Mouse (Mus musculus) CH12.LX (cell line): ENCODE measurements around the gene Gm45785. TPM values are rescaled to one million over a fixed set of nuclear protein-coding genes. Genes with fewer than 3 reads are reported as not detected.

Experiments
- DNase-seq: peaks from one replicate; pipeline ENCODE4 v3.0.0-alpha.2; 2013; ENCODE audit errors: extremely low read depth
- H3K27ac ChIP-seq: 2 replicates; pipeline ENCODE4 v1.5.1; 2012; ENCODE audit warnings: low read depth, mild to moderate bottlenecking, control low read depth, moderate library complexity; ENCODE audit not compliant: insufficient read depth
- H3K27me3 ChIP-seq: replicated peaks from 2 replicates; pipeline ENCODE3; 2012; ENCODE audit warnings: inconsistent platforms
- H3K36me3 ChIP-seq, 2 experiments: replicated peaks in 1 of 2; 2 replicates each; pipeline versions ENCODE3 to v1.6.1; 2012; ENCODE audit warnings: inconsistent platforms in 1 of 2, low read length in 1 of 2, mild to moderate bottlenecking in 1 of 2, mixed read lengths in 1 of 2, moderate library complexity in 1 of 2; ENCODE audit not compliant: control insufficient read depth in 1 of 2, insufficient read depth in 1 of 2
- H3K4me1 ChIP-seq, 2 experiments: 2 replicates each; pipeline ENCODE4 v1.6.1; 2012; ENCODE audit warnings: inconsistent platforms in 1 of 2, moderate library complexity in 1 of 2; ENCODE audit not compliant: insufficient read depth in 2 of 2, control insufficient read depth in 1 of 2
- H3K4me2 ChIP-seq: 2 replicates; pipeline ENCODE4 v1.6.1; 2012; ENCODE audit warnings: low read depth, mild to moderate bottlenecking, control low read depth; ENCODE audit not compliant: poor library complexity, insufficient read depth, severe bottlenecking
- H3K4me3 ChIP-seq, 3 experiments: fragments of 150-350 bp in 1 of 3; sonication (generic) in 1 of 3; replicated peaks in 1 of 3; 2 replicates each; pipeline versions ENCODE3 to v1.5.1; 2011 to 2012; ENCODE audit warnings: low read depth in 2 of 3, low read length in 2 of 3, mild to moderate bottlenecking in 2 of 3, moderate library complexity in 2 of 3, control low read depth in 1 of 3, improper control_type of control experiment in 1 of 3, inconsistent platforms in 1 of 3, mixed read lengths in 1 of 3; ENCODE audit not compliant: poor library complexity in 1 of 3
- H3K79me2 ChIP-seq: replicated peaks from 2 replicates; pipeline ENCODE4 v1.6.1; 2012; ENCODE audit warnings: mild to moderate bottlenecking, moderate library complexity; ENCODE audit not compliant: control insufficient read depth, poor library complexity, insufficient read depth, severe bottlenecking; ENCODE audit errors: extremely low read depth
- H3K9ac ChIP-seq: 2 replicates; pipeline ENCODE4 v1.6.1; 2012; ENCODE audit warnings: low read depth, mild to moderate bottlenecking, control low read depth, moderate library complexity; ENCODE audit not compliant: insufficient read depth
- H3K9me3 ChIP-seq: replicated peaks from 2 replicates; pipeline ENCODE3; 2012; ENCODE audit warnings: low read length, inconsistent platforms, mixed read lengths
- CHD1 ChIP-seq: IDR thresholded peaks from 2 replicates; pipeline ENCODE4 v1.6.1; 2012; ENCODE audit warnings: low read depth, low read length, improper control_type of control experiment, inconsistent platforms
- E2F4 ChIP-seq: IDR thresholded peaks from 2 replicates; pipeline ENCODE4 v1.6.1; 2011; ENCODE audit warnings: low read depth, low read length, improper control_type of control experiment; ENCODE audit not compliant: insufficient replicate concordance
- EP300 ChIP-seq: IDR thresholded peaks from 2 replicates; pipeline ENCODE4 v1.6.1; 2011; ENCODE audit warnings: low read length, improper control_type of control experiment
- GABPA ChIP-seq: IDR thresholded peaks from 2 replicates; pipeline ENCODE4 v1.6.1; 2012; ENCODE audit warnings: low read depth, low read length, improper control_type of control experiment, inconsistent platforms; ENCODE audit not compliant: insufficient replicate concordance
- HCFC1 ChIP-seq: IDR thresholded peaks from 2 replicates; pipeline ENCODE4 v1.6.1; 2012; ENCODE audit warnings: low read depth, mild to moderate bottlenecking, inconsistent platforms, low read length, improper control_type of control experiment
- KAT2A ChIP-seq: IDR thresholded peaks from 2 replicates; pipeline ENCODE4 v1.6.1; 2012; ENCODE audit warnings: low read length, improper control_type of control experiment, inconsistent platforms; ENCODE audit not compliant: insufficient replicate concordance
- MEF2A ChIP-seq: IDR thresholded peaks from 2 replicates; pipeline ENCODE4 v1.6.1; 2014; ENCODE audit warnings: low read depth, mild to moderate bottlenecking, inconsistent platforms, low read length, improper control_type of control experiment, borderline replicate concordance
- MXI1 ChIP-seq: IDR thresholded peaks from 2 replicates; pipeline ENCODE4 v1.6.1; 2011; ENCODE audit warnings: mild to moderate bottlenecking, low read depth, low read length, improper control_type of control experiment
- MYC ChIP-seq: IDR thresholded peaks from 2 replicates; pipeline ENCODE4 v1.6.1; 2011; ENCODE audit warnings: low read depth, mild to moderate bottlenecking, improper control_type of control experiment, low read length
- NRF1 ChIP-seq: IDR thresholded peaks from 2 replicates; pipeline ENCODE4 v1.6.1; 2014; ENCODE audit warnings: low read depth, mild to moderate bottlenecking, inconsistent platforms, low read length, improper control_type of control experiment, moderate library complexity
- PAX5 ChIP-seq: IDR thresholded peaks from 2 replicates; pipeline ENCODE4 v1.6.1; 2012; ENCODE audit warnings: low read length, inconsistent platforms, mixed read lengths
- POLR2AphosphoS2 ChIP-seq: IDR thresholded peaks from 2 replicates; pipeline ENCODE4 v1.6.1; 2011; ENCODE audit warnings: low read depth, low read length, improper control_type of control experiment
- SMC3 ChIP-seq: IDR thresholded peaks from 2 replicates; pipeline ENCODE4 v1.6.1; 2011; ENCODE audit warnings: low read depth, low read length, improper control_type of control experiment
- TBP ChIP-seq: conservative IDR thresholded peaks from 2 replicates; pipeline ENCODE4 v1.6.1; 2011; ENCODE audit warnings: low read depth, low read length, improper control_type of control experiment
- ZKSCAN1 ChIP-seq: IDR thresholded peaks from 2 replicates; pipeline ENCODE4 v1.6.1; 2012; ENCODE audit warnings: low read depth, inconsistent platforms, low read length, improper control_type of control experiment, borderline replicate concordance
- ZMIZ1 ChIP-seq: IDR thresholded peaks from 2 replicates; pipeline ENCODE4 v1.6.1; 2012; ENCODE audit warnings: low read depth, mild to moderate bottlenecking, inconsistent platforms, low read length, improper control_type of control experiment
- dilution Hi-C: fragments of 300-500 bp; cut with MboI; formaldehyde crosslinking; loops from 2 replicates; pipeline ENCODE4 v1.14.3; 2020; ENCODE audit warnings: low sequenced_read_pairs; ENCODE audit not compliant: extremely low pct_unique_long_range_greater_than_20kb, extremely low pct_ligation_motif_present
- in situ Hi-C: fragments of 300-500 bp; cut with MboI; formaldehyde crosslinking; loops from 3 replicates; pipeline ENCODE4 v1.14.3; 2019; ENCODE audit warnings: low sequenced_read_pairs, low pct_ligation_motif_present, low pct_unique_long_range_greater_than_20kb, mixed read lengths
- polyA plus RNA-seq: library from polyadenylated mRNA; unstranded; fragments of >175 nt; gene quantifications from 2 replicates; pipeline ENCODE4 v1.2.1, GENCODE M21; 2012; ENCODE audit warnings: low read depth; ENCODE audit not compliant: insufficient read length
- total RNA-seq, 2 experiments: library from RNA; depleted of rRNA; stranded (reverse); fragments of 300-350 nt in 1 of 2; fragments of >200 nt in 1 of 2; gene quantifications; 2 replicates each; pipeline ENCODE4 v1.2.3; 2012 to 2014

Gene Gm45785
- total and polyA plus RNA-seq, 3 experiments: not detected

- TF ChIP-seq ZKSCAN1 (no peak), ZMIZ1 (no peak), POLR2AphosphoS2 (no peak), MEF2A (no peak), SMC3 (no peak), TBP (no peak), MYC (no peak), CHD1 (no peak)
- Histone ChIP-seq H3K36me3 (peaks cover 19 to 41% of the 10 kb centered on the region in 2 experiments), H3K27me3 (peaks cover 5% of the 10 kb centered on the region), H3K27ac (no peak overlapping the region), H3K9ac (no peak overlapping the region), H3K4me3 (no peak overlapping the region), H3K4me2 (no peak overlapping the region), H3K9me3 (no peaks in the 10 kb centered on the region), H3K79me2 (no peaks in the 10 kb centered on the region), H3K4me1 (peaks cover 0 to 2% of the 10 kb centered on the region in 2 experiments; a peak in 1 of 4 replicates)
- no peak for DNase-seq
- in situ Hi-C loops (loop anchor here (5.0 kb wide), 1 partner anchor 60 kb away; no protein-coding TSS in a partner anchor), dilution Hi-C loops (no loop called here)
Observed at GRCm38 (mm10) chr7:140902036-140902875, 46.1 kb upstream of the Gm45785 start.

- Histone ChIP-seq H3K4me1 (no peaks in the 10 kb centered on the region), H3K36me3 (peaks cover 27 to 59% of the 10 kb centered on the region in 2 experiments), H3K9me3 (no peaks in the 10 kb centered on the region), H3K4me2 (no peak within 1 kb of the TSS)
- TF ChIP-seq NRF1: no peak
- TF ChIP-seq KAT2A: no peak
- no peak for TF ChIP-seq PAX5
- no peak for TF ChIP-seq HCFC1
- no peak for TF ChIP-seq E2F4
- no peak for TF ChIP-seq GABPA
- TF ChIP-seq EP300: no peak
- no peak for TF ChIP-seq ZKSCAN1
- TF ChIP-seq MXI1: no peak
- TF ChIP-seq, all 38 proteins: peak for 0
- Histone ChIP-seq H3K27me3 (no peaks in the 10 kb centered on the region), H3K4me3 (no peak within 1 kb of the TSS), H3K79me2 (no peaks in the 10 kb centered on the region), H3K27ac (no peak within 1 kb of the TSS), H3K9ac (no peak within 1 kb of the TSS)
- dilution Hi-C loops (no loop called here), in situ Hi-C loops (loop anchor here (5.0 kb wide), 1 partner anchor 58 kb away; no protein-coding TSS in a partner anchor)
- DNase-seq: no peak
Observed at GRCm38 (mm10) chr7:140900220-140900619, 44.1 kb upstream of the Gm45785 start, which contains the start of gene Cox8b. TSS of gene Cox8b (minus strand) at chr7:140900446.
